Mouse (Mus musculus) neural tube, embryonic 14.5 days (tissue): Measurements from ENCODE around the gene Ltf. TPM values are rescaled to one million over a fixed set of nuclear protein-coding genes. Genes with fewer than 3 reads are reported as not detected.

Experiments used
- ATAC-seq: fragments of 200-750 bp; cut with Nextera tagmentation; 2 replicates; pipeline ENCODE4 v1.8.0; 2017; ENCODE audit warnings: low read depth, mild to moderate bottlenecking, moderate TSS enrichment, moderate library complexity
- H3K27ac ChIP-seq: fragments of 300-500 bp; sonication (generic); 2 replicates; pipeline ENCODE4 v1.5.1; 2014; ENCODE audit warnings: low read depth, mild to moderate bottlenecking, control low read depth, low read length, moderate library complexity, mixed read lengths
- H3K27me3 ChIP-seq: fragments of 300-500 bp; sonication (generic); 2 replicates; pipeline ENCODE4 v1.6.1; 2014; ENCODE audit warnings: low read length; ENCODE audit not compliant: control insufficient read depth, insufficient read depth
- H3K36me3 ChIP-seq: fragments of 300-500 bp; sonication (generic); 2 replicates; pipeline ENCODE4 v1.6.1; 2014; ENCODE audit warnings: low read length, mixed read lengths; ENCODE audit not compliant: control insufficient read depth, insufficient read depth
- H3K4me1 ChIP-seq: fragments of 300-500 bp; sonication (generic); 2 replicates; pipeline ENCODE4 v1.6.1; 2014; ENCODE audit warnings: low read length; ENCODE audit not compliant: control insufficient read depth, insufficient read depth
- H3K4me2 ChIP-seq: fragments of 300-500 bp; sonication (generic); 2 replicates; pipeline ENCODE4 v1.6.1; 2014; ENCODE audit warnings: mild to moderate bottlenecking, low read depth, low read length, control low read depth
- H3K4me3 ChIP-seq: fragments of 300-500 bp; sonication (generic); 2 replicates; pipeline ENCODE4 v1.5.1; 2014; ENCODE audit warnings: low read depth, low read length, control low read depth, mixed read lengths
- H3K9ac ChIP-seq: fragments of 300-500 bp; sonication (generic); replicated peaks from 2 replicates; pipeline ENCODE4 v1.6.1; 2014; ENCODE audit warnings: low read depth, mild to moderate bottlenecking, control low read depth, low read length, mixed read lengths
- H3K9me3 ChIP-seq: fragments of 300-500 bp; sonication (generic); 2 replicates; pipeline ENCODE4 v1.6.1; 2016; ENCODE audit warnings: low read length; ENCODE audit not compliant: control insufficient read depth
- WGBS: fragments of 180-500 bp; shearing (Covaris S2); extraction: QIAGEN DNeasy Blood & Tissue Kit; methylation state at CpG from one replicate; pipeline ENCODE4 v1.1.7; 2014; 5-methylcytosine and 5-hydroxymethylcytosine counted together
- polyA plus RNA-seq: library from polyadenylated mRNA; unstranded; fragments of >200 nt; fragmentation: Nextera tagmentation; extraction: Ambion mirVana; gene quantifications from 2 replicates; pipeline ENCODE4 v1.2.1, GENCODE M21; 2014

Ltf gene
- polyA plus RNA-seq, 1 experiment from 2014 or later: 0.29 TPM

DNA sequence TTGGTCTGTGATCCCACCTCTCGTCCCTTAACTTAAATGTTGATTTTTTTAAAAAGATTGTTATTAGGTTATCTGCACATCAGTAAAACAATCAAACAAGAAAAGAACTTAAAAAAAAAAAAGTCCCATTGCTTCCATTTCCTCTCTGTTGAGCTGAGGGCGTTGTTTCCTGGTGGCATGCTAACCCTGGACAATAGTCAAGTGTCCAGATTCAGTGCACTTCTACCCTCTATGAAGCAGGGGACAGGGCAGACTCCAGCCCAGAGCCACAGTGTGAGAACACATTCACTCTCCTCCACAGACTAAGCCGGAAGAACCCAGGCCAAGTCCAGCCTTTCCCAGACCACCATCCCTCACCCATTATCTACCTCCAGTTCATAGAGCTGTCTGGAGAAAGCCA is 29.4 kb downstream of the Ltf start:
- no peak overlapping the region for H3K4me2 ChIP-seq
- H3K9me3 ChIP-seq: no peaks in the 10 kb centered on the region
- 90% methylated on average over 3 of the region's 3 CpGs for WGBS
- H3K4me1 ChIP-seq: no peaks in the 10 kb centered on the region
- ATAC-seq: no peak
- H3K9ac ChIP-seq: no peak overlapping the region
- H3K36me3 ChIP-seq: no peaks in the 10 kb centered on the region
- no peak overlapping the region for H3K27ac ChIP-seq
- H3K27me3 ChIP-seq: no peaks in the 10 kb centered on the region
- H3K4me3 ChIP-seq: no peak overlapping the region

DNA sequence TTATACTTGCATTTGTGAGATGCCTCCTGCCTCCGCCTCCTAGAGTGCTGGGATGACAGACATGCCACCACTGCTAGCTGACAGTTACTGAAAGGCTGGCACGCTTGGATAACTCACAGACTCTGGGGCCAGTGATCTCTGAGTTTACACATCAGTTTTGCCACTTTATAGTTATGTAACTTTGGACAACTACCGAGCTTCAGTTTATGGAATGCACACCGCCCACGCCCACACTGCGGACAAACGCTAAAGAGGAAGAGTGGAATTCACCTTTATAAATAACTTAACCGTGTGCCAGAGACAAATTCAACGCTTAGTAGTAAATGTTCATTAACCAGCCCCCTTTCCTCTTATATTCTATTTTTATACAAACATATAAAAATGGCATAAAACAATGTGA is 35.9 kb downstream of the Ltf start:
- H3K9me3 ChIP-seq: no peaks in the 10 kb centered on the region
- H3K27ac ChIP-seq: no peak overlapping the region
- WGBS: 96% methylated on average over 9 of the region's 9 CpGs
- no peak overlapping the region for H3K9ac ChIP-seq
- H3K36me3 ChIP-seq: no peaks in the 10 kb centered on the region
- no peaks in the 10 kb centered on the region for H3K4me1 ChIP-seq
- H3K27me3 ChIP-seq: no peaks in the 10 kb centered on the region
- H3K4me2 ChIP-seq: no peak overlapping the region
- H3K4me3 ChIP-seq: no peak overlapping the region
- no peak for ATAC-seq

- ATAC-seq: no peak
- Histone ChIP-seq H3K27me3 (no peaks in the 10 kb centered on the region), H3K27ac (no peak overlapping the region), H3K9ac (no peak overlapping the region), H3K4me1 (no peaks in the 10 kb centered on the region), H3K9me3 (no peaks in the 10 kb centered on the region), H3K4me3 (peak overlapping the region; percentile 10; the same call in 1 of the 2 replicates), H3K4me2 (peak overlapping the region; percentile 26; the same call in 1 of the 2 replicates), H3K36me3 (no peaks in the 10 kb centered on the region)
- WGBS: 85% methylated on average over 29 of the region's 29 CpGs
These were observed 36.9 kb downstream of the Ltf start for GRCm38 (mm10) chr9:111055800-111056518.

- no peaks in the 10 kb centered on the region for H3K27me3 ChIP-seq
- H3K27ac ChIP-seq: no peak overlapping the region
- H3K4me1 ChIP-seq: no peaks in the 10 kb centered on the region
- H3K36me3 ChIP-seq: no peaks in the 10 kb centered on the region
- H3K9me3 ChIP-seq: no peaks in the 10 kb centered on the region
- peak overlapping the region; percentile 10; the same call in 1 of the 2 replicates for H3K4me3 ChIP-seq
- H3K9ac ChIP-seq: no peak overlapping the region
- ATAC-seq: no peak
- H3K4me2 ChIP-seq: peak overlapping the region; percentile 26; the same call in 1 of the 2 replicates
- WGBS: 48% methylated on average over 11 of the region's 11 CpGs
These were observed 37.4 kb downstream of the Ltf start for GRCm38 (mm10) chr9:111056519-111056797.

DNA sequence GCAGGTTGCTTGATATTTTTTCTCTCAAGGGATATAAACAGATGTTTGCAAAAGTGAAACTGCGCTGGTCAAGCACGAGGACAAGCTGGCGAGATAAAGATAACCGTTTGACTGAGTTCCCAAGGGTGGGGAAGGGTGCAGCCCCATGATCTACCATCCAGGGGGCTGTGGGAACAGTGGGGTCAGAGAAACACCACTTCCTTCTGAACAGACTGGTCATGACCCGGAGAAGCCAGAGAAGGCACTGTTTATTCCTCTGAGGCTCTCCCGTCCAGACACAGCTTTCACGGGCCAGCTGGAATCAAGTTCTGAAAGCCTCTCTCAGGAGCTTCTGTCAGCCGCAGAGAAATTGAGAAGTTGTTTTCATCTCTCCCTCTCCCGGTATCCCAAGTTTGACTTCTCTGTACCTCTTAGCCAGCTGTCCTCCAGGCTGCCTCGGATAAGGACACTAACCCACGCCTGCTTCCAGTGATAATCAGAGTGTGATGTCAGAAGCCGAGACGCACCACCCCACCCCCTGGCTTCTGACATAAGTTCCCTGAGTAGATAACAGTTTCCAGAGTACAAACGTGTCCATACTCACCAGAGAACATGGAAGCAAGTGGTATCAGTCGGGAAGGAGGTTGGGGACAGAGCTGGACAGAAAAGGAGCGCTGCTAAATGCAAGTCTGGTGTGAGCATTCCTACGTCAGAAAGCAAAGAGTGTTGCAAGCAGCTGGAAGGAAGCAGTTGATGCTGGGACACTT is 37.9 kb downstream of the Ltf start, which contains the start of gene Ccrl2:
TSS of gene Ccrl2 (minus strand) at position 722 of the 746 bp plus-strand sequence.
- no peak for ATAC-seq
- Histone ChIP-seq H3K27ac (no peak within 1 kb of the TSS), H3K4me2 (peak within 1 kb of the TSS; percentile 26; the same call in 1 of the 2 replicates), H3K4me3 (peak within 1 kb of the TSS; percentile 10; the same call in 1 of the 2 replicates), H3K27me3 (no peaks in the 10 kb centered on the region), H3K9me3 (no peaks in the 10 kb centered on the region), H3K4me1 (no peaks in the 10 kb centered on the region), H3K36me3 (no peaks in the 10 kb centered on the region), H3K9ac (no peak within 1 kb of the TSS)
- 63% methylated on average over 17 of the region's 17 CpGs for WGBS

GRCm38 (mm10) chr9:111057544-111058370 is 38.7 kb downstream of the Ltf start:
- Histone ChIP-seq H3K27ac (no peak overlapping the region), H3K4me3 (no peak overlapping the region), H3K4me1 (no peaks in the 10 kb centered on the region), H3K4me2 (peak overlapping the region; percentile 26; the same call in 1 of the 2 replicates), H3K9me3 (no peaks in the 10 kb centered on the region), H3K9ac (no peak overlapping the region), H3K27me3 (no peaks in the 10 kb centered on the region), H3K36me3 (no peaks in the 10 kb centered on the region)
- ATAC-seq: no peak
- 77% methylated on average over 14 of the region's 14 CpGs for WGBS

DNA sequence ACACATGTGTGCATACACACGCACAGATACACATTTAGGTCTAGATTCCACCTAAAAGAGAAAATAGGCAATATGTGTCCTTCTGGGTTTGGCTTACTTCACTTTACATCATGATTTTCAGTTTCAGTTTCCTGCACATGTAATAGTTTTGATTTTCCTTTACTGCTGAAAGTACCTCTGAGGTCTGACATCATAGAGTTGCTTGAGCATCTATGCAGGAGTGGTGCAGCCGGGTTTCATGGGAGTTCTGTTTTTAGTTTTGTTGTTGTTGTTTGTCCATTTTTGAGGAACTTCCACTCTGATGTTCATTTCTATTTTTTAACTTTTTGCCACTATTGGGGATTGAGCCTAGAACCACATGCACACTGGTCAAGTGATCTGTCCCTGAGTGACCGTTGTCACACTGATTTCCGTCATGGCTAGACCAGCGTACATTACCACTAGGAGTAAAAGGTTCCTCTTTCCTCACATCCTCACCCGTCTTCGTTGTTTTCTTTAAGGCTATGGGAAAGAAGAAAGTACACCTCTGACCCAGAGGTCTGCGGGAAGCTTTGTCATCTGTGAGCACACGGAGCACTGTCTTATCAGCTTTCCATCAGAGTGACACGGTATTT is 40.0 kb downstream of the Ltf start:
- H3K27ac ChIP-seq: no peak overlapping the region

DNA sequence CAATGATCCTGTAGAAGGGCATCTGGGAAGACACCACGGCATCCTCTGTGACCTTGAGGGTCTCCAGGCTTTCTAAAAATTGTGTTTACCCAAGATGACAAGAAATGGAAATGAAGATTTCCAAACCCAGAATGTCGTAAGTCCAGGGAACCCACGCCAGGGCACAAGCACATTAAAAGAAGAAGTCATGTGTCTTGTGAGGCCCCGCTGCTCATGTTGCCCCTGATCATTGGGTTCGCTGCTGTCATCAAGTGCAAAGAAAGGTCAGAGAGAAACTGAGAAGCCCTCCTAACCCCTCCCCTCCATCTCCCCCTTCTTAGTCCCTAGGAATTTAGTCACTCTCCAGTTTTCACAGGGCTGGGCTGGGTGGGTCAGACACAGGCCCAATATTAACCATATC is 43.8 kb downstream of the Ltf start:
- no peak overlapping the region for H3K9ac ChIP-seq
- no peak overlapping the region for H3K4me2 ChIP-seq
- no peaks in the 10 kb centered on the region for H3K9me3 ChIP-seq
- no peak overlapping the region for H3K27ac ChIP-seq
- ATAC-seq: no peak
- no peaks in the 10 kb centered on the region for H3K27me3 ChIP-seq
- H3K4me1 ChIP-seq: no peaks in the 10 kb centered on the region
- 81% methylated on average over 5 of the region's 5 CpGs for WGBS
- no peaks in the 10 kb centered on the region for H3K36me3 ChIP-seq
- no peak overlapping the region for H3K4me3 ChIP-seq

More for the DNA sequence above, 40.0 kb downstream of the Ltf start:
- no peak overlapping the region for H3K4me3 ChIP-seq
- no peak overlapping the region for H3K4me2 ChIP-seq
- no peak for ATAC-seq
- no peaks in the 10 kb centered on the region for H3K4me1 ChIP-seq
- no peaks in the 10 kb centered on the region for H3K9me3 ChIP-seq
- WGBS: 80% methylated on average over 10 of the region's 10 CpGs
- no peaks in the 10 kb centered on the region for H3K36me3 ChIP-seq
- no peak overlapping the region for H3K9ac ChIP-seq
- no peaks in the 10 kb centered on the region for H3K27me3 ChIP-seq
